Mouse (Mus musculus) bone marrow, adult 2 months (tissue): ENCODE results near the gene Irf6.

Source experiments
- CTCF ChIP-seq: fragments of 200-500 bp; IDR thresholded peaks from 2 replicates; pipeline ENCODE4 v1.5.1; 2011; ENCODE audit warnings: low read length, control low read depth; ENCODE audit not compliant: control insufficient read depth, insufficient read depth
- POLR2A ChIP-seq: fragments of 200-500 bp; IDR thresholded peaks from 2 replicates; pipeline ENCODE4 v1.6.1; 2011; ENCODE audit warnings: low read depth, mild to moderate bottlenecking, control low read depth, low read length, borderline replicate concordance; ENCODE audit not compliant: control insufficient read depth

DNA sequence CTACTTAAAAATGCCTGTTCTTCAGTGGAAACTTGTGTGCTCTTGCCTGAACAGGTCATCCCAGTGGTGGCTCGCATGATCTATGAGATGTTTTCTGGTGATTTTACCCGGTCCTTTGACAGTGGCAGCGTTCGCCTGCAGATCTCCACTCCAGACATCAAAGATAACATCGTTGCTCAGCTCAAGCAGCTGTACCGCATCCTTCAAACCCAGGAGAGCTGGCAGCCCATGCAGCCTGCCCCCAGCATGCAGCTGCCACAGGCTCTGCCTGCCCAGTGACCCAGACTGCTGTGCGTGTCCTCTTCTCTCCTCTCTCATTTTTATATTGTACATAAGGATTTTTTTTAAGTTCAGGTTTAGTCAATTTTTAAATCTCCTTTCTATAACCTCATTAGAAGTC, 16.3 kb downstream of the Irf6 start:
- no peak for TF ChIP-seq CTCF
- TF ChIP-seq POLR2A: no peak
